Mouse (Mus musculus): ENCODE measurements at regions not wholly inside any gene's neighbourhood (a gene's known extent, or its start where the extent isn't known, plus 50 kb on each side); places are given as distances from the start of the nearest gene placed in this dataset.

DNA sequence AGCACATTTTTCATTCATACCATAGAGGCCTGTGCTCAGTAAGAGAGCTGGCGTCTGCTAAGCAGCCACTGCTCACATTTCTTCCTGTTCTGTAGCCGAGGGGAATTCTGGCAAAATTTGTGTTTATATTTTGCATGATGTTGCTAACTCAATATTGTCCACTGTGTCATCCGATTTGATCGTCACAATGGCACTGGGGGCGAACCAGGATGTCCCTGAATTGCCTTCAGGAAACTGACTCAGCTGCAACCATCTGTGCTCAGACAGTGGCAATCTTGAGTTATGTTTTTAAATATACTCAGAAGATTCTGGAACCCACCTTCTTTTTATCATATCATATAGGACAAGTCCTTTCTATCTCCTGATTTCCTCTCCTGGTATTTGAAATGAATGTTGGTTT lies 213.1 kb upstream of the Adgrl2 start:
- H3K27me3 ChIP-seq (ENCODE audit: control insufficient read depth, insufficient read depth, low read depth, low read length) = no peaks in the 10 kb centered on the region
- ATAC-seq = no peak
- 84% methylated on average over 5 of the region's 5 CpGs for WGBS
- no peak overlapping the region for H3K9ac ChIP-seq (ENCODE audit: low read depth, low read length)
- no peak overlapping the region for H3K27ac ChIP-seq (ENCODE audit: low read length)
- H3K4me1 ChIP-seq (ENCODE audit: control insufficient read depth, insufficient read depth, low read length) = no peaks in the 10 kb centered on the region
- no peaks in the 10 kb centered on the region for H3K36me3 ChIP-seq (ENCODE audit: control insufficient read depth, insufficient read depth, low read length)
- H3K4me3 ChIP-seq (ENCODE audit: low read depth, low read length) = no peak overlapping the region
- no peaks in the 10 kb centered on the region for H3K9me3 ChIP-seq (replicated peaks; ENCODE audit: control insufficient read depth, low read length, poor library complexity, severe bottlenecking)
- no peak overlapping the region for H3K4me2 ChIP-seq (ENCODE audit: low read length)

- Histone ChIP-seq H3K27ac (ENCODE audit: low read length) (no peak overlapping the region), H3K27me3 (ENCODE audit: control insufficient read depth, insufficient read depth, low read depth, low read length) (no peaks in the 10 kb centered on the region), H3K9me3 (replicated peaks; ENCODE audit: control insufficient read depth, low read length, poor library complexity, severe bottlenecking) (no peaks in the 10 kb centered on the region), H3K4me2 (ENCODE audit: low read length) (no peak overlapping the region), H3K4me1 (ENCODE audit: control insufficient read depth, insufficient read depth, low read length) (no peaks in the 10 kb centered on the region), H3K36me3 (ENCODE audit: control insufficient read depth, insufficient read depth, low read length) (no peaks in the 10 kb centered on the region), H3K4me3 (ENCODE audit: low read depth, low read length) (no peak overlapping the region), H3K9ac (ENCODE audit: low read depth, low read length) (no peak overlapping the region)
- ATAC-seq = no peak
- whole genome bisulfite sequencing = 90% methylated on average over 8 of the region's 8 CpGs
These were observed 206.3 kb upstream of the Adgrl2 start for GRCm38 (mm10) chr3:149196477-149197185.

- peak overlapping the region; percentile 26; the same call in 1 of the 2 replicates for H3K27ac ChIP-seq (ENCODE audit: low read length)
- peaks cover 3% of the 10 kb centered on the region; the same call in 1 of the 2 replicates for H3K4me1 ChIP-seq (ENCODE audit: control insufficient read depth, insufficient read depth, low read length)
- H3K9me3 ChIP-seq (replicated peaks; ENCODE audit: control insufficient read depth, low read length, poor library complexity, severe bottlenecking) = no peaks in the 10 kb centered on the region
- peak overlapping the region; percentile 60 for H3K4me2 ChIP-seq (ENCODE audit: low read length)
- no peaks in the 10 kb centered on the region for H3K27me3 ChIP-seq (ENCODE audit: control insufficient read depth, insufficient read depth, low read depth, low read length)
- peak overlapping the region; percentile 34 for H3K4me3 ChIP-seq (ENCODE audit: low read depth, low read length)
- H3K9ac ChIP-seq (ENCODE audit: low read depth, low read length) = peak overlapping the region; percentile 17; the same call in 1 of the 2 replicates
- ATAC-seq = peak; percentile 70
- WGBS = 20% methylated on average over 19 of the region's 19 CpGs
- no peaks in the 10 kb centered on the region for H3K36me3 ChIP-seq (ENCODE audit: control insufficient read depth, insufficient read depth, low read length)
These were observed 200.7 kb upstream of the Adgrl2 start for GRCm38 (mm10) chr3:149190856-149191576.

- H3K4me2 ChIP-seq (ENCODE audit: low read length) = peak overlapping the region; percentile 38
- H3K4me3 ChIP-seq (ENCODE audit: low read depth, low read length) = no peak overlapping the region
- H3K27me3 ChIP-seq (ENCODE audit: control insufficient read depth, insufficient read depth, low read depth, low read length) = no peaks in the 10 kb centered on the region
- H3K4me1 ChIP-seq (ENCODE audit: control insufficient read depth, insufficient read depth, low read length) = peaks cover 3% of the 10 kb centered on the region
- no peaks in the 10 kb centered on the region for H3K36me3 ChIP-seq (ENCODE audit: control insufficient read depth, insufficient read depth, low read length)
- ATAC-seq = peak; percentile 45; the same call in 1 of the 2 replicates
- WGBS = 9% methylated on average over 12 of the region's 12 CpGs
- H3K9me3 ChIP-seq (replicated peaks; ENCODE audit: control insufficient read depth, low read length, poor library complexity, severe bottlenecking) = no peaks in the 10 kb centered on the region
- no peak overlapping the region for H3K27ac ChIP-seq (ENCODE audit: low read length)
- no peak overlapping the region for H3K9ac ChIP-seq (ENCODE audit: low read depth, low read length)
These were observed 193.8 kb upstream of the Adgrl2 start for GRCm38 (mm10) chr3:149184136-149184551.

GRCm38 (mm10) chr3:149182095-149182494 lies 191.7 kb upstream of the Adgrl2 start:
- Histone ChIP-seq H3K36me3 (ENCODE audit: control insufficient read depth, insufficient read depth, low read length) (no peaks in the 10 kb centered on the region), H3K4me2 (ENCODE audit: low read length) (no peak overlapping the region), H3K27ac (ENCODE audit: low read length) (no peak overlapping the region), H3K4me1 (ENCODE audit: control insufficient read depth, insufficient read depth, low read length) (peaks cover 3% of the 10 kb centered on the region), H3K4me3 (ENCODE audit: low read depth, low read length) (no peak overlapping the region), H3K27me3 (ENCODE audit: control insufficient read depth, insufficient read depth, low read depth, low read length) (no peaks in the 10 kb centered on the region), H3K9me3 (replicated peaks; ENCODE audit: control insufficient read depth, low read length, poor library complexity, severe bottlenecking) (no peaks in the 10 kb centered on the region), H3K9ac (ENCODE audit: low read depth, low read length) (no peak overlapping the region)
- ATAC-seq = no peak
- 95% methylated on average over 5 of the region's 5 CpGs for WGBS

DNA sequence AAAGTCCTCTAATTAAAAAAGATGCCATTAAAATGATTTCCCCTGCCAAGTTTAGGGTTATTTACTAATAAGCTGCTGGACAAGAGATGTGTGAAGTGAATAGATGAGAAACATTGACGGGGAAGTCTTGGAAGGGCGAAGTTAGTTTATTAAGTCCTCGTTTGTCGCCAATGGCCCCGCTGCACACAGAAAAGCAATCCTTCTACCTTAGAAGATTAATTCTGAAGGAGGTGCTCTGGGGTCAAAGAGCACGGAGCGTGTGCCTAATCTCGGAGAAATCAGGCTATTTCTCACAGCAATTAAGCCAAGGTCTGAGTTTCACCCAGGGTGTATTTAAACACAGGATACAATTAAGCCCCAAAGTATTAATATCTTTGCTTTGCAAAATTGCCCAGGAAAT lies 189.8 kb upstream of the Adgrl2 start:
- Histone ChIP-seq H3K9ac (ENCODE audit: low read depth, low read length) (no peak overlapping the region), H3K4me2 (ENCODE audit: low read length) (no peak overlapping the region), H3K27me3 (ENCODE audit: control insufficient read depth, insufficient read depth, low read depth, low read length) (no peaks in the 10 kb centered on the region), H3K4me3 (ENCODE audit: low read depth, low read length) (no peak overlapping the region), H3K4me1 (ENCODE audit: control insufficient read depth, insufficient read depth, low read length) (peaks cover 6% of the 10 kb centered on the region), H3K27ac (ENCODE audit: low read length) (no peak overlapping the region), H3K36me3 (ENCODE audit: control insufficient read depth, insufficient read depth, low read length) (no peaks in the 10 kb centered on the region), H3K9me3 (replicated peaks; ENCODE audit: control insufficient read depth, low read length, poor library complexity, severe bottlenecking) (no peaks in the 10 kb centered on the region)
- WGBS = 23% methylated on average over 8 of the region's 8 CpGs
- no peak for ATAC-seq

DNA sequence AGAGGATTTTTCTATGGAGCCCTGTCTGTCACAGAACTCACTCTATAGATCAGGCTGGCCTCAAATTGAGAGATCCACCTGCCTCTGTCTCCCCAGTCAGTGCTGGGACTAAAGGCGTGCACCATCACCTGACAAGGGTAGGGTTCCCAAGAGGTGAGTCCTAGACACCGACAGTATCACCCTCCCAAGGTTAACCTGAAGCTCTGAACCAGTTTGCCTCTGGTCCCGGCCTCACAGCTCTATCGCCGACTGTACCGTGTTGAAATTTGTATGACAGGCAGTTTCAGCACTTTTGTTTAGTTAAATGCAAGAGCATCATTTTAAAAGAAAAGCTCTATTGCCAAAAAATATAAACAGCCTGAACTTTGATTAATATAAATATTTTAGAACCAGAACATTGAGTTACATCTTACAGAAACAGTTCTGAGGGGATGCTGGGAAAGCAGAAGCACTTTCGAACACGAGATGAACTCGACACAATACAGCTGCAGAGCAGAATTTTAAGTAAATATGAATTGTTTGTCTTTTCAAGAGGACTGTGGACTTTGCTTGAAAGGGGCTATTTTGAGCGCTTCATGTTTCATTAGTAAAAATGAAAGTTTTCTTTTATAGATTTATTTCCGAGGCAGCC lies 189.2 kb upstream of the Adgrl2 start:
- H3K9ac ChIP-seq (ENCODE audit: low read depth, low read length) = no peak overlapping the region
- H3K27ac ChIP-seq (ENCODE audit: low read length) = no peak overlapping the region
- H3K9me3 ChIP-seq (replicated peaks; ENCODE audit: control insufficient read depth, low read length, poor library complexity, severe bottlenecking) = no peaks in the 10 kb centered on the region
- no peak overlapping the region for H3K4me2 ChIP-seq (ENCODE audit: low read length)
- no peak for ATAC-seq
- no peak overlapping the region for H3K4me3 ChIP-seq (ENCODE audit: low read depth, low read length)
- WGBS = 74% methylated on average over 11 of the region's 11 CpGs
- no peaks in the 10 kb centered on the region for H3K36me3 ChIP-seq (ENCODE audit: control insufficient read depth, insufficient read depth, low read length)
- peaks cover 11% of the 10 kb centered on the region for H3K4me1 ChIP-seq (ENCODE audit: control insufficient read depth, insufficient read depth, low read length)
- H3K27me3 ChIP-seq (ENCODE audit: control insufficient read depth, insufficient read depth, low read depth, low read length) = no peaks in the 10 kb centered on the region

DNA sequence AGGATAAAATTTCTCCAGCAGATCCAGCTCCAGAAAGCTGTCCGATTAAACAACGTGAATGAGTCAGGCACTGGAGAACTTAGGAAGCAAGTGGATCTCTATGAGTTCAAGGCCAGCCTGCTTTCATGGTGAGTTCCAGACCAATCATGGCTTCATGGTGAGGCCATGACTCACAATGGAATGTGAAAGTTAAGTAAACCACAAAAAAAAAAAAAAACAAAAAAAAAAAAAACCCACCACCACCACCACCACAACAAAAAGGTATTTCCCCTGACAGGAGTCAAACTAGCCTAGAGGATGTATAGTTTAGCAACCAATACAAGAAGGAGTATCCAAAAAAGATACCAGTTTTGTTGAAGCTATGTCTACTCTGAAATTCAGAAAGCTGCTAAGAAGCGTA lies 188.5 kb upstream of the Adgrl2 start:
- H3K4me1 ChIP-seq (ENCODE audit: control insufficient read depth, insufficient read depth, low read length) = peaks cover 8% of the 10 kb centered on the region
- no peak for ATAC-seq
- no peak overlapping the region for H3K4me2 ChIP-seq (ENCODE audit: low read length)
- H3K9me3 ChIP-seq (replicated peaks; ENCODE audit: control insufficient read depth, low read length, poor library complexity, severe bottlenecking) = no peaks in the 10 kb centered on the region
- H3K27me3 ChIP-seq (ENCODE audit: control insufficient read depth, insufficient read depth, low read depth, low read length) = no peaks in the 10 kb centered on the region
- H3K36me3 ChIP-seq (ENCODE audit: control insufficient read depth, insufficient read depth, low read length) = no peaks in the 10 kb centered on the region
- no peak overlapping the region for H3K27ac ChIP-seq (ENCODE audit: low read length)
- WGBS = 99% methylated on average over 3 of the region's 3 CpGs
- H3K4me3 ChIP-seq (ENCODE audit: low read depth, low read length) = no peak overlapping the region
- no peak overlapping the region for H3K9ac ChIP-seq (ENCODE audit: low read depth, low read length)
